Comparison of ENCODE assay signal across 15 mouse cellular contexts in genomic region chr1:184983751-184984150, GRCm38 (mm10). TPM values are rescaled to one million over a fixed set of nuclear protein-coding genes. Genes with fewer than 3 reads are reported as not detected.
"Had no signal": no experiment of that assay in that cellular context is flagged by ENCODE, and none has a peak within 500 bp of the region (broad histone marks: within the 10 kb centered on the region; RNA-seq: fewer than 3 reads in every experiment).

No protein-coding gene starts in this region.

- H3K9ac ChIP-seq: kidney, embryonic 15.5 days; limb, embryonic 13.5 days; liver, embryonic 14.5 days; midbrain, embryonic 12.5 days; neural tube, embryonic 12.5 days had no signal

- H3K27ac ChIP-seq: kidney, embryonic 15.5 days; limb, embryonic 13.5 days; liver, embryonic 14.5 days; midbrain, embryonic 12.5 days; neural tube, embryonic 12.5 days had no signal

- H3K36me3 ChIP-seq: kidney, embryonic 15.5 days; neural tube, embryonic 12.5 days had no signal

- H3K9me3 ChIP-seq: kidney, embryonic 15.5 days; limb, embryonic 13.5 days; midbrain, embryonic 12.5 days; neural tube, embryonic 12.5 days had no signal

- H3K4me1 ChIP-seq: kidney, embryonic 15.5 days had no signal

- H3K4me2 ChIP-seq: kidney, embryonic 15.5 days; limb, embryonic 13.5 days; midbrain, embryonic 12.5 days; neural tube, embryonic 12.5 days had no signal

- DNase-seq: kidney, adult 2 months; kidney, postnatal 14 days; left cerebral cortex, postnatal 4 days; lung, adult 18-20 months; retina, postnatal 1 day; right cerebral cortex, postnatal 4 days; thymus, adult 18-20 months; thymus, postnatal 14 days had no signal

- H3K27me3 ChIP-seq: kidney, embryonic 15.5 days; limb, embryonic 13.5 days; midbrain, embryonic 12.5 days; neural tube, embryonic 12.5 days had no signal

- H3K4me3 ChIP-seq: kidney, embryonic 15.5 days; limb, embryonic 13.5 days; midbrain, embryonic 12.5 days; myocyte; neural tube, embryonic 12.5 days had no signal

RNA-seq across cellular contexts. Expression of gene Mark1, which starts 15.6 kb away (rescaled TPM):
- total RNA-seq: megakaryocyte-erythroid progenitor cell, adult 5-6 weeks had no signal
- polyA plus RNA-seq: myocyte had no signal
